Mouse (Mus musculus) megakaryocyte, embryonic 14.5 days (primary cell): ENCODE data around the gene Rbm4.

Experiments
- FLI1 ChIP-seq: IDR thresholded peaks from 2 replicates; pipeline ENCODE4 v1.6.1; 2012; ENCODE audit warnings: low read length, inconsistent platforms, mixed read lengths
- GATA1 ChIP-seq: IDR thresholded peaks from 3 replicates; pipeline ENCODE4 v1.6.1; 2012; ENCODE audit warnings: mixed read lengths, low read length, inconsistent platforms, borderline replicate concordance

- TF ChIP-seq FLI1 (no peak), GATA1 (no peak)
These were observed 16.6 kb upstream of the Rbm4 start for GRCm38 (mm10) chr19:4810309-4810708.
